Mouse (Mus musculus) liver, embryonic 11.5 days (tissue): ENCODE data around the gene Donson. TPM values are rescaled to one million over a fixed set of nuclear protein-coding genes. Genes with fewer than 3 reads are reported as not detected.
A peak's percentile ranks its signal among the peaks of the same experiment; 100 is the strongest.
"Not testable (repeated sequence)": the region's sequence is repeated elsewhere in the genome, so short reads cannot be mapped to it uniquely, and the experiment has no call there.

Experiments
- ATAC-seq: fragments of 200-750 bp; cut with Nextera tagmentation; replicated peaks from 2 replicates; pipeline ENCODE4 v1.8.0; 2017; ENCODE audit warnings: moderate number of reproducible peaks, mild to moderate bottlenecking, moderate TSS enrichment, moderate library complexity; ENCODE audit not compliant: low FRiP score
- DNase-seq: peaks from one replicate; pipeline ENCODE4 v3.0.0-alpha.2; 2017; ENCODE audit warnings: low spot score
- H3K27ac ChIP-seq: fragments of 300-500 bp; sonication (generic); 2 replicates; pipeline ENCODE4 v1.5.1; 2014; ENCODE audit warnings: mild to moderate bottlenecking, low read depth, low read length, control low read depth
- H3K27me3 ChIP-seq: fragments of 300-500 bp; sonication (generic); replicated peaks from 2 replicates; pipeline ENCODE4 v1.6.1; 2014; ENCODE audit warnings: low read length, mixed read lengths; ENCODE audit not compliant: control insufficient read depth, insufficient read depth
- H3K36me3 ChIP-seq: fragments of 300-500 bp; sonication (generic); 2 replicates; pipeline ENCODE4 v1.6.1; 2014; ENCODE audit warnings: mild to moderate bottlenecking, low read length, moderate library complexity, mixed read lengths; ENCODE audit not compliant: control insufficient read depth, insufficient read depth
- H3K4me1 ChIP-seq: fragments of 300-500 bp; sonication (generic); replicated peaks from 2 replicates; pipeline ENCODE4 v1.6.1; 2014; ENCODE audit warnings: low read length, mixed read lengths; ENCODE audit not compliant: control insufficient read depth, insufficient read depth
- H3K4me2 ChIP-seq: fragments of 300-500 bp; sonication (generic); 2 replicates; pipeline ENCODE4 v1.6.1; 2014; ENCODE audit warnings: mild to moderate bottlenecking, control low read depth, moderate library complexity
- H3K4me3 ChIP-seq: fragments of 300-500 bp; sonication (generic); 2 replicates; pipeline ENCODE4 v1.5.1; 2014; ENCODE audit warnings: low read depth, low read length, control low read depth
- H3K9ac ChIP-seq: fragments of 300-500 bp; sonication (generic); 2 replicates; pipeline ENCODE4 v1.6.1; 2014; ENCODE audit warnings: low read depth, low read length, control low read depth
- H3K9me3 ChIP-seq: fragments of 300-500 bp; sonication (generic); 2 replicates; pipeline ENCODE4 v1.6.1; 2016; ENCODE audit warnings: low read length, inconsistent platforms, mixed read lengths; ENCODE audit not compliant: control insufficient read depth
- WGBS: fragments of 180-500 bp; shearing (Covaris S2); extraction: QIAGEN DNeasy Blood & Tissue Kit; methylation state at CpG from one replicate; pipeline ENCODE4 v1.1.7; 2014; 5-methylcytosine and 5-hydroxymethylcytosine counted together
- polyA plus RNA-seq: library from polyadenylated mRNA; unstranded; fragments of >200 nt; fragmentation: Nextera tagmentation; extraction: Ambion mirVana; gene quantifications from 2 replicates; pipeline ENCODE4 v1.2.1, GENCODE M21; 2014

Donson gene
- polyA plus RNA-seq, 1 experiment from 2014 or later, result 38.3 TPM

DNA sequence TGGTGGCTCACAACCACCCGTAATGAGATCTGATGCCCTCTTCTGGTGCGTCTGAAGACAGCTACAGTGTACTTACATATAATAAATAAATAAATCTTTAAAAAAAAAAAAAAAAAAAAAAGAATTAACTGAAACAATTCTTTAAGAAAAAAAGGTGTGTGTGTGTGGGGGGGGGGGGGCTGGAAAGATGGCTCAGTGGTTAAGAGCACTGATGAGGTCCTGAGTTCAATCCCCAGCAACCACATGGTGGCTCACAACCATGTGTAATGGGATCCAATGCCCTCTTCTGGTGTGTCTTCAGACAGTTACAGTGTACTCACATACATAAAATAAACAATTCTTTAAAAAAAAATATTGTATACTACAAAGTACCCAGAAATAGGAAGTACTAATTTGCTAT lies 43.1 kb downstream of the Donson start:
- not testable (repeated sequence) for ATAC-seq, H3K27ac ChIP-seq, DNase-seq, H3K9me3 ChIP-seq, H3K27me3 ChIP-seq, H3K9ac ChIP-seq
- H3K36me3 ChIP-seq, result peaks cover 21% of the 10 kb centered on the region; the same call in 1 of the 2 replicates
- peak overlapping the region; percentile 35; the same call in 1 of the 2 replicates for H3K4me2 ChIP-seq
- H3K4me1 ChIP-seq, result peaks cover 15% of the 10 kb centered on the region
- H3K4me3 ChIP-seq, result peak overlapping the region; percentile 33; the same call in 1 of the 2 replicates
- WGBS, result no CpG with 5 or more reads among the region's 2 CpGs

DNA sequence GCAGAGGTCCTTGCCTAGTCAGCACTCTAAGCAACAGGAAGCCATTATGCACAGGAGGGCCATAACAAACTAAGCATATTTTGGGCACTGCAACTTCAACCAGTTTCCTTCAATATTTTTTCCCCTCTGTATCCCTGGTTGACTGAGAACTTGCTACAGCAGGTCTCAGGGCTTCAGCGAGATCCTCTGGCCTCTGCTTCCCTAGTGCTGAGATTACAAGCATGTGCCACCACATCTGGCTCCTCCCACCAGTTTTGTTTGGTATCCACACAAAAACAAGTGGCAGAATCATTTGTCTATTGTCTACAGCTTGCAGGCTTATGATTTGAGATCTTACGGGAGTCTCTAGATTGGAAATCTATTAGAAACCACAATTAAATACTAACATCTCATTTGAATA lies 43.7 kb downstream of the Donson start:
- Histone ChIP-seq H3K36me3 (peaks cover 23% of the 10 kb centered on the region; the same call in 1 of the 2 replicates), H3K4me2 (peak overlapping the region; percentile 37), H3K9ac (no peak overlapping the region), H3K4me3 (peak overlapping the region; percentile 20; the same call in 1 of the 2 replicates), H3K27me3 (no peaks in the 10 kb centered on the region), H3K9me3 (no peaks in the 10 kb centered on the region), H3K4me1 (peaks cover 15% of the 10 kb centered on the region), H3K27ac (no peak overlapping the region)
- ATAC-seq, result no peak
- DNase-seq, result no peak
- WGBS, result 57% methylated on average over 2 of the region's 2 CpGs

DNA sequence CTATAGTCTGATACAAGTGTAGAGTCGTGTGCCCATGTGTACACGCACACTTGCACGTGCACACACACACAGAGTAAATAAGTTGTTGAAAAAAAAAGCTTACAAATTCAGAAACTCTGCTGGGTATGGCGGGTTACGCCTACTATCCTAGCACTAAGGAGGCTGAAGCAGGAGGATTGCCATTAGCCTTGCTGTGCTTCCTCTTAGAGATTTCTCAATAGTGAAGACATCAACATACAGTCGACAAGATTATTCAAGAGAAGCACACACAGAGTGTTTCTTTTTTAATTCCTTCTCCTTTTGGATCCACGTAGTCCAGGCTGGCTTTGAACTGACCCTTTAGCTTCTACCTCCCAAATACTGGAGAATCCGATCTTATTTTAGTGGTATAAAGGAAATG lies 48.4 kb downstream of the Donson start:
- Histone ChIP-seq H3K27me3 (no peaks in the 10 kb centered on the region), H3K9me3 (no peaks in the 10 kb centered on the region), H3K36me3 (peaks cover 54% of the 10 kb centered on the region), H3K4me1 (peaks cover 9% of the 10 kb centered on the region), H3K4me3 (no peak overlapping the region), H3K9ac (no peak overlapping the region), H3K27ac (no peak overlapping the region), H3K4me2 (no peak overlapping the region)
- WGBS, result 92% methylated on average over 8 of the region's 8 CpGs
- ATAC-seq (no peak), DNase-seq (no peak)

DNA sequence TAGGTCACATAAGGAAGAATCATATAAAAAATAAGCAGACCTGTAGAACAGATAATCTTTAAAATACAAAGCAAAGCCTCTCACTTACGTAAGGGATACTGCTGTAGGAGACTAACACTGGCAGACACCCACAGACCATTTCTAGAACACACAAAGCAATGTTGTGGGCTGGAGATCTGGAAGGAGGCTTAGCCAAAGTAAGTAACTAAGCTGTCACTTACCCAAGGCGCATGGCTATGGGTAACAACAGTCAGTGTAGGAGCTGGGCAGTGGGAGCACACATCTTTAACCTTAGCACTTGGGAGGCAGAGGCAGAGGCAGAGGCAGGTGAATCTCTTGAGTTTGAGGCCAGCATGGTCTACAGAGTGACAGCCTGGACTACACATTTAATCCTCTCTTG lies 48.9 kb downstream of the Donson start:
- no peak overlapping the region for H3K9ac ChIP-seq
- H3K4me3 ChIP-seq, result no peak overlapping the region
- H3K4me2 ChIP-seq, result no peak overlapping the region
- WGBS, result 92% methylated on average over 2 of the region's 2 CpGs
- no peaks in the 10 kb centered on the region for H3K27me3 ChIP-seq
- peaks cover 58% of the 10 kb centered on the region for H3K36me3 ChIP-seq
- no peak overlapping the region for H3K27ac ChIP-seq
- peaks cover 4% of the 10 kb centered on the region; the same call in 1 of the 2 replicates for H3K4me1 ChIP-seq
- DNase-seq (no peak), ATAC-seq (no peak)
- H3K9me3 ChIP-seq, result no peaks in the 10 kb centered on the region

DNA sequence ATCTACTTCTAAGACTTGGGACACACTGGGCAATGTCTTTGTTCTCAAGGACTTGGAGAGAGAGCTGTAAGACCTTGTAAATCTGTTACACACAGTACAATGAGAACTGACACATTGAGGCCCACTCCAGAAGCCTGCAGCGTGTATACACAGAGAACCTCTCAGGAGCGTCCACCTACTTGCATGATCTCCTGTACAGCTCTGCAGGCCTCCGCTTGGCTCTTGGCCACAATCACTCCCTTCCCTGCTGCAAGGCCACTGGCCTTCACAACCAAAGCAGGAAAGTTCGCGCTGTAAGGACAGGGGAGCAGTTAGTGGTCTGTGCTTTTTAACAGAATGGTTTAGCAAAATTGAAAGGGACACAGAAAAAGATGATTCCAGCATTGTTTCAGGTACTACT lies 49.4 kb downstream of the Donson start:
- Histone ChIP-seq H3K4me1 (no peaks in the 10 kb centered on the region; the same call in 1 of the 2 replicates), H3K4me2 (no peak overlapping the region), H3K9me3 (no peaks in the 10 kb centered on the region), H3K9ac (no peak overlapping the region), H3K36me3 (peaks cover 58% of the 10 kb centered on the region), H3K4me3 (no peak overlapping the region), H3K27ac (no peak overlapping the region), H3K27me3 (no peaks in the 10 kb centered on the region)
- no peak for DNase-seq
- no peak for ATAC-seq
- WGBS, result 91% methylated on average over 5 of the region's 5 CpGs

DNA sequence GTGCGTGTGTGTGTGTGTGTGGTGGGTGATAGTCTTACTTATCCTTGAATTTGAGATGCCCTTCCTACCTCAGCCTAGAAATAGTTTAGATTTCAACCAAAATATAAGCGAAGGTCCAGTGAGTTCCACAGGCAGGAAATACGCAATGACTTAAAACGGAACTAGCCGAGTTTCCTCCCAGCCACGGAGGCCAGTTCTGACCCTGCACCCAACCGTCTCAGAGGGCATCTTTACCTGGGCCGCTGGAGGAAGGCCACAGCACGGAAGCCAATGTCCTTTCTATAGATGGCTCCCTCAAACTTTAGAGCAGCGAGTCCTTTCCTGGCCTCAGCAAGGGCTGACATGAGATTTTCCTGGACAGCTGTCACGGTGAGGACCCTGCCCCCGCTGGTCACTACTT lies 54.9 kb downstream of the Donson start:
- no peak overlapping the region for H3K27ac ChIP-seq
- no peaks in the 10 kb centered on the region for H3K9me3 ChIP-seq
- peaks cover 70% of the 10 kb centered on the region for H3K36me3 ChIP-seq
- DNase-seq, result no peak
- no peak overlapping the region for H3K9ac ChIP-seq
- no peaks in the 10 kb centered on the region for H3K27me3 ChIP-seq
- no peak for ATAC-seq
- H3K4me1 ChIP-seq, result no peaks in the 10 kb centered on the region
- H3K4me3 ChIP-seq, result no peak overlapping the region
- WGBS, result 86% methylated on average over 12 of the region's 12 CpGs
- no peak overlapping the region for H3K4me2 ChIP-seq

DNA sequence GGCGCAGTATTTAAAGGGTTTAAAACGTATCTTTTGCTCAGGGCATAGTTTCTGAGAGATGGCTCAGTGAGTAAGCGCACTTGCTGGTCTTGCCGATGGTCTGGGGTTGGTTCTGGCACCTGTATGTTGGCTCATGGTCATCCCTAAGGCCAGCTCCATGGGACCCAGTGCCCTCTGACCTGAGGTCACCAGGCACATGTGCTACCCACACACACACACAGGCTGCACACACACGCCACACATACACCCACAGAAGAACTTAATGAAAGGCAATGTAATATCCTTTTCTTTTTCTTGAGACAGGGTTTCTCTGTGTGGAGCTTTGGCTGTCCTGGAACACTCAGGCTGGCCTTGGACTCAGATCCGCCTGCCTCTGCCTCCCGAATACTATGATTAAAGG lies 55.6 kb downstream of the Donson start:
- H3K4me2 ChIP-seq, result no peak overlapping the region
- 93% methylated on average over 7 of the region's 7 CpGs for WGBS
- H3K4me1 ChIP-seq, result no peaks in the 10 kb centered on the region
- H3K27me3 ChIP-seq, result no peaks in the 10 kb centered on the region
- ATAC-seq (no peak), DNase-seq (no peak)
- H3K27ac ChIP-seq, result no peak overlapping the region; the same call in 1 of the 2 replicates
- H3K9ac ChIP-seq, result no peak overlapping the region
- no peaks in the 10 kb centered on the region for H3K9me3 ChIP-seq
- H3K4me3 ChIP-seq, result no peak overlapping the region
- H3K36me3 ChIP-seq, result peaks cover 65% of the 10 kb centered on the region

DNA sequence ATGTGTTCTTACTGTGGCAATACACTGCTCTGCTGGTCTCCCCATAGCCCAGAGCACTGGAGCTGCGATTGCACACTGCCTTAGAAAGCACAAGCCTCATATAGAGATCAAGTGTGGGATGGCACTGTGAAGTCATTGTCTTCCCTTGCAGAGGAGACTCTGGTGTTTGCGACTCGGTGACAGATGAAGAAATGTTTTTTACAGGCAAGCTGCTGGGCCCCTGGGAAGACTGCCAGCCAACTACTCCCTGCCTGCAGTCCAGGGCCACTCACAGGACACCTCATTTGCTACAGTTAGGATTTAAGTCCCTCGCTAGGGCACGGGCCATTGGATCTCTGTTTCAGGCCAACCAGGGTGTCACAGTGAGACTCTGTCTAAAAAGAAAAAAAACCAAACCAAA lies 56.1 kb downstream of the Donson start:
- no peak overlapping the region for H3K27ac ChIP-seq
- no peaks in the 10 kb centered on the region for H3K4me1 ChIP-seq
- no peak overlapping the region for H3K4me3 ChIP-seq
- no peaks in the 10 kb centered on the region for H3K27me3 ChIP-seq
- DNase-seq (no peak), ATAC-seq (no peak)
- H3K9ac ChIP-seq, result no peak overlapping the region
- WGBS, result 94% methylated on average over 5 of the region's 5 CpGs
- H3K36me3 ChIP-seq, result peaks cover 64% of the 10 kb centered on the region
- H3K9me3 ChIP-seq, result no peaks in the 10 kb centered on the region
- no peak overlapping the region for H3K4me2 ChIP-seq

DNA sequence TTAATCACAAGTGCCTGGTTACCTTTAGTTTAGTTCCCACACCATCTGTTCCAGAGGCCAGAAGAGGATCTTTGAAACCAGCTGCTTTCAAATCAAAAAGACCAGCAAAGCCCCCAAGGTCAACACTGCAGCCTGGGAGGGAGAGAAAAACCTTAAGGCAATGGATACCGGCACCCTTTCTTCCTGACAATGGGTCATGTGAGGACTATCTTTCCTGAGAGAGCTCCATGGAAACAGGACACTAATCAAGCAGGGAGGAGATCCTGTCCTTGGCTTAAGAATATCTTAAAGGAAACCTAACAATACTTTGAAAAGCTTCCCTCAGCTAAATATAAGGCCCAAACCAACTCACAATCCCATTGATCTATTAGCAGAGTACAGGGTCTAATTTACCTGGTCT lies 58.0 kb downstream of the Donson start:
- no peak overlapping the region for H3K4me2 ChIP-seq
- H3K9me3 ChIP-seq, result no peaks in the 10 kb centered on the region
- ATAC-seq (no peak), DNase-seq (no peak)
- H3K27me3 ChIP-seq, result no peaks in the 10 kb centered on the region
- no peaks in the 10 kb centered on the region for H3K4me1 ChIP-seq
- WGBS, result 76% methylated on average over 1 of the region's 1 CpGs
- no peak overlapping the region for H3K9ac ChIP-seq
- peaks cover 60% of the 10 kb centered on the region for H3K36me3 ChIP-seq
- H3K27ac ChIP-seq, result no peak overlapping the region
- no peak overlapping the region for H3K4me3 ChIP-seq
